Mouse (Mus musculus) splenic B cell, adult 2 months (primary cell): ENCODE measurements around the gene Pak6.

ENCODE experiments used
- DNase-seq: peaks from one replicate; pipeline ENCODE4 v3.0.0-alpha.2; 2011; ENCODE audit warnings: low read depth, low spot score
- H3K27me3 ChIP-seq: 2 replicates; pipeline ENCODE4 v1.6.1; 2012; ENCODE audit warnings: mild to moderate bottlenecking, low read length, moderate library complexity, mixed read lengths; ENCODE audit not compliant: control insufficient read depth, poor library complexity, insufficient read depth, severe bottlenecking
- H3K36me3 ChIP-seq: 2 replicates; pipeline ENCODE4 v1.6.1; 2012; ENCODE audit warnings: mild to moderate bottlenecking, low read length, moderate library complexity, mixed read lengths; ENCODE audit not compliant: control insufficient read depth, poor library complexity, insufficient read depth, severe bottlenecking

Pak6 gene

DNA sequence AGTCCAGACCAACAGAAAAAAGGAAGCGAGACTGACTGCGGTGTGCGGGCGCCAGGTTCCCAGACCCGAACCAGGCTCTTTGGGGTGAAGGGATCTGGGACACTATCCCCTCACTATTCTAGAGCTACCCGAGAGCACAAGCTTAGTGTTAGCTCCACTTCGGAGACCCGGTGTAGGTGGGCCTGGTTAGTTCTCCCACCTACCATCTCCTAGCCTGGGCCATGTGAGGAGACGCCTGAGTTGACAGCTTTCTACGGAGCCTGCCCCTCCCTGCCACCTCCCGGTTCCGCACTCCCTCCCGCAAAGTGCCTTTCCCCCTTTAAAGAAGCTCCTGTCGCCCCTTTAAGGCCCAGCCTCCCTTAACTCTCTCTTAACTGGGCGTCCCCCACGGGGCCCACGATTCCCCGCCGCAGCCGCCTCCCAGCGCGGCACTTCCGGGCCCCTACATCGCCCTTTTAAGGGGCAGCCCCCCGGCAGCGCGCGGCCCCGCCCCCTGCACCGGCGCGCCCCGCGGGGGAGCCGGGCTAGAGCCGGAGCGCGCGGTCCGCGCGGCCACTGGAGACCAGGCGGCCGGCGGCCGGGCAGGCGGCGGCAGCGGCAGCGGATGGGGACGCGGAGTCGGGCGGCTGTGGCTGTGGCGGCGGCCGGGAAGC, 82.3 kb downstream of the Pak6 start, which contains the start of gene Inafm2:
Gene Inafm2, plus strand, starts transcription at position 527 of the 653 bp plus-strand sequence.
- Histone ChIP-seq H3K36me3 (no peaks in the 10 kb centered on the region), H3K27me3 (no peaks in the 10 kb centered on the region)
- peak; percentile 86 for DNase-seq

DNA sequence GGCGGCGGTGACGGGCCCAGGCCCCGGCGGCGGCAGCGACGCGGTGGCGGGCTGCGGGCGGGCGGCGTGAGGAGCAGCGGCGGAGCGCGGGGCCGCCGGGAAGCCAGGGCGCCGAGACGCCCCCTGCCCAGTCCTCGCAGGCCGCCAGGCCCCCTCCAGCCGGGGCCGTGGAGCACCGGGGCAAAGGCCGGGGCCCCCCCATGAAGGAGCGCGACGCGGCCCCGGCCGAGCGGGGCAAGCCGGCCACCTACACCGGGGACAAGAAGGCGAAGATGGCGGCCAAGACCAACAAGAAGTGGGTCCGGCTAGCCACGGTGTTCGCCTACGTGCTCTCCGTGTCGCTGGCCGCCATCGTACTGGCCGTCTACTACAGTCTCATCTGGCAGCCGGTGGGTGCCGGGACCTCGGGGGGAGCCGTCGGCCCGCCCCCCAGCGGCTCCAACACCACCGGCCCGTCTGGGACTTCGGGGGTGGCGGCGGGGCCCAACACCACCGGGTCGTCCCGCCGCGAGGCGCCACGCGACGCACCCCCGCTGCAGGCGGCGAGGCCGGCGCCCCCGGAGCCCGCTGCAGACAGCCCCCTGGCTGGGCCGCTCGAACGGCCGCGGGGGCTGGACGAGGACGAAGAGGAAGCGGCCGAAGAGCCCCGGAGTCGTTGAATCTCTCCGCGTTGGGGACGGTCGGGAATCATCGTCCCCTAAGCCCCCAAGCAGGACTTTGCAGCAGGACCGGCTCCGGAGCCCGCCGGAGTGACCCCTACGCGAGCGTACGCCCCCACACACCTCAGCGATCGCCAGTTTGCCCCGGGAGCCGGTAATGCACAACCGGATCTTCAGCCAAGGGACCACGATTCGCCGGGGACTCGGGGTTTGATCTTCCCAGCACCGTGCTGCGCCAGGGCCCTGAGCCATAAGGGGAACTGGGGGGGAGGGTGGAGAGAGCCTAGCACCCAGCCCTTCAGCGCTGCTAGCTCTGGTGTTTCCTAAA, 83.1 kb downstream of the Pak6 start:
- peak; percentile 47 for DNase-seq
- no peaks in the 10 kb centered on the region for H3K36me3 ChIP-seq

DNA sequence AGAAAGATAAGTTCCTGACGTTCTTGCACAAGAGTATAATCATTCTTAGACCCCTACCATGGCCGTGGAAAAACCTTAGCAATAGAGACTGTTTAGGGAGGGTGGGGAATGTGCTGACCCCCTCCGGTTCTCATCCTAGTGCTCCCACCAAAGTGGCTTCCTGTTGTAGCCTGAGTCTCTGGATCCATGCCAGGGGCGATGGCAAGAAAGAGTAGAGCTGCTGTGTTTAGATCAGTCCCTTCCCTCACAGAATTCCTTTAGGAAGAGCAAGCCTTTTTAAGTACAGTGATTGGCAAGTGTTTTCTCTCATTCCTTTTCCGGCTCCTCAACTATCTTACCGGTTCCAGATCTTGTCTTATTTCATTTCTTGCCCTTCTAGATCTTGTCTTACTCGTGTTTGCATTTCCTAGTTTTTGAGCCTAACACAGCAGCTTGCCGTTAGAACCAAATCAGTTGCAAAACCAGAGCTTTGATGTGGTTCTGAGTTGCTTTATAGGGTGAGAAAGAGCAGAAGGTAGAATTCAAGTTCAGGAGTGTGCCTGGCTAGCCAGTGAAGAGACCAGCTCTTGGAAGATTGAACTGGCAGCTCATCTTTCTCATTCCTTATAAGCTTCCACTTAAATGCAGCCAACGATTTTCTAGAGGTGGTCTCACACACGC, 84.3 kb downstream of the Pak6 start:
- DNase-seq = no peak
- no peaks in the 10 kb centered on the region for H3K36me3 ChIP-seq
- H3K27me3 ChIP-seq = no peaks in the 10 kb centered on the region

More for the DNA sequence above, 83.1 kb downstream of the Pak6 start:
- no peaks in the 10 kb centered on the region for H3K27me3 ChIP-seq
